Mouse (Mus musculus): ENCODE measurements at regions not wholly inside any gene's neighbourhood (a gene's known extent, or its start where the extent isn't known, plus 50 kb on each side); places are given as distances from the start of the nearest gene placed in this dataset.
A peak's percentile ranks its signal among the peaks of the same experiment; 100 is the strongest.
"Not testable (repeated sequence)": the region's sequence is repeated elsewhere in the genome, so short reads cannot be mapped to it uniquely, and the experiment has no call there.

GRCm38 (mm10) chr3:118140108-118140507 is 271.4 kb upstream of the Snx7 start:
- Histone ChIP-seq H3K4me3 (ENCODE audit: low read depth, low read length) (no peak overlapping the region), H3K9me3 (replicated peaks; ENCODE audit: control insufficient read depth, low read length) (no peaks in the 10 kb centered on the region), H3K27me3 (ENCODE audit: control insufficient read depth, insufficient read depth, low read length) (no peaks in the 10 kb centered on the region), H3K9ac (replicated peaks; ENCODE audit: low read depth, low read length) (no peak overlapping the region), H3K27ac (ENCODE audit: low read depth) (no peak overlapping the region), H3K36me3 (replicated peaks; ENCODE audit: control insufficient read depth, insufficient read depth, low read length) (no peaks in the 10 kb centered on the region), H3K4me2 (ENCODE audit: low read depth, low read length) (no peak overlapping the region), H3K4me1 (ENCODE audit: control insufficient read depth, insufficient read depth) (0 out of 2 replicates have a peak, but pooled peaks cover 3% of the 10 kb centered on the region)
- ATAC-seq (ENCODE audit: insufficient read depth, low read depth): no peak
- no peak for DNase-seq (ENCODE audit: low spot score)
- 76% methylated on average over 2 of the region's 2 CpGs for WGBS
- TF ChIP-seq CTCF (IDR thresholded peaks at IDR 0.05; ENCODE audit: low read depth) (no peak), EP300 (IDR thresholded peaks at IDR 0.05; ENCODE audit: low read depth) (no peak)

DNA sequence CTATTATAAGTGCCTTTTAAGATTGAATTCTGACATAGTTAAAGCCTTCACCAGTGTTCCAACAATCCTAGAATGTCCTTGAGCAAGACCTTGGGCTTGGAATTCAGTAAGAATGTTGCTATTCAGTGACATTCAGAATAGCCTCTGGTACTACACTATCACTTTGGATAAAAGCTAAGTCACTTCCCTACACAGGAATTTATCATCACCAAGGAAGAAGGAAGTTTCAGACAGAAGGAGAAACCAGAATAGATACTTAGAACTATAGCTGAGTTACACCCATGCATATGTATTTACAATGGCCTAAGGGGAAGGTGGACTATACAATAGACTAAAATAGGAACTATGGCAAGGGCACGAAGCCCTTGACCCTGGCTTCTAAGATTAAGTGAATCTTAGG is 259.6 kb upstream of the Snx7 start:
- not testable (repeated sequence) for DNase-seq (ENCODE audit: low spot score); H3K9me3 ChIP-seq (replicated peaks; ENCODE audit: control insufficient read depth, low read length); H3K4me1 ChIP-seq (ENCODE audit: control insufficient read depth, insufficient read depth); H3K27ac ChIP-seq (ENCODE audit: low read depth); H3K36me3 ChIP-seq (replicated peaks; ENCODE audit: control insufficient read depth, insufficient read depth, low read length); H3K4me2 ChIP-seq (ENCODE audit: low read depth, low read length); H3K4me3 ChIP-seq (ENCODE audit: low read depth, low read length); H3K27me3 ChIP-seq (ENCODE audit: control insufficient read depth, insufficient read depth, low read length); H3K9ac ChIP-seq (replicated peaks; ENCODE audit: low read depth, low read length); ATAC-seq (ENCODE audit: insufficient read depth, low read depth)
- WGBS: 78% methylated on average over 1 of the region's 1 CpGs

DNA sequence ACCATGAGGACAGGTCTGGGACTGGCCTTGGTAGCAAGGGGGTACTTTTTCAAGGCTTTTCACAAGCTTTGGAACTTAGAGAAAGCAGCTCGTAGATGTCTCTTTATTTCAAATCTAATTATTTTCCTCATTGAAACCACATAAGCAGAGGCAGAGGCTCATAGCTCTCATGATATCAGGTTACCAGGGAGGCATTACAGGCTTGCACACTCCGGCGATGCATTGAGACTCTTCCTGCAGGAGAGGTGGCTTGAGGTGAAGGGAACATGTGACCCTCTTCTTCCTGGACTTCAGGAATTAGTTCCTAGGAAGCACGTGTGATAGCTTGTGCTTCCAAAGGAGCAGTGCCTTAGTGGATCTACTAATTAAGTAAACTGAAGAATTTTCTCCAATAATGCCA is 233.9 kb upstream of the Snx7 start:
- Histone ChIP-seq H3K4me1 (ENCODE audit: control insufficient read depth, insufficient read depth) (no peaks in the 10 kb centered on the region), H3K9me3 (replicated peaks; ENCODE audit: control insufficient read depth, low read length) (no peaks in the 10 kb centered on the region), H3K4me3 (ENCODE audit: low read depth, low read length) (no peak overlapping the region), H3K4me2 (ENCODE audit: low read depth, low read length) (no peak overlapping the region), H3K9ac (replicated peaks; ENCODE audit: low read depth, low read length) (no peak overlapping the region), H3K27me3 (ENCODE audit: control insufficient read depth, insufficient read depth, low read length) (no peaks in the 10 kb centered on the region), H3K36me3 (replicated peaks; ENCODE audit: control insufficient read depth, insufficient read depth, low read length) (no peaks in the 10 kb centered on the region), H3K27ac (ENCODE audit: low read depth) (no peak overlapping the region)
- ATAC-seq (ENCODE audit: insufficient read depth, low read depth): no peak
- DNase-seq (ENCODE audit: low spot score): no peak
- 70% methylated on average over 4 of the region's 4 CpGs for WGBS
- TF ChIP-seq CTCF (IDR thresholded peaks at IDR 0.05; ENCODE audit: low read depth): no peak
- TF ChIP-seq EP300 (IDR thresholded peaks at IDR 0.05; ENCODE audit: low read depth): no peak

DNA sequence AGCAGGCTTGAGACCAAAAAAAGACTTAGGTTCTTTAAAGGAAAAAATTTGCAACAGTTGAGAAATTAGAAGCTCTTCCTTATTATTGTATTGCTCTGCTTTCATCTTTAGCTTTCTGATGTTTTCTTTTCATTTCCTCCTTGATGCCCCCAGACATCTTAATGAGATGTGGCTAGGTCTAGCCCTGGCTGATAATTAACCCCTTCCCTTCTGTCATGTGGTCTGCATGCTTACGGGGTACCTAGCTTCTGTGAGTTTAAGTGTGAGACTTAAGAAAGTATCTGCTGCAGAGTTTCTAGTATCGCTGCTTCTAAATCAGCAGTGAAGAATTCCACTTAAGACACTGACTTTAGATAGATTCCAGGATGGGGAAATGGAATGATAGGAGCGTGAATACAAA is 215.8 kb upstream of the Snx7 start:
- DNase-seq (ENCODE audit: low spot score) (no peak), ATAC-seq (ENCODE audit: insufficient read depth, low read depth) (no peak)
- H3K9ac ChIP-seq (replicated peaks; ENCODE audit: low read depth, low read length): no peak overlapping the region
- no peaks in the 10 kb centered on the region for H3K36me3 ChIP-seq (replicated peaks; ENCODE audit: control insufficient read depth, insufficient read depth, low read length)
- no peak overlapping the region for H3K4me3 ChIP-seq (ENCODE audit: low read depth, low read length)
- no peaks in the 10 kb centered on the region for H3K4me1 ChIP-seq (ENCODE audit: control insufficient read depth, insufficient read depth)
- no peaks in the 10 kb centered on the region for H3K27me3 ChIP-seq (ENCODE audit: control insufficient read depth, insufficient read depth, low read length)
- H3K27ac ChIP-seq (ENCODE audit: low read depth): no peak overlapping the region
- WGBS: 56% methylated on average over 3 of the region's 3 CpGs
- H3K9me3 ChIP-seq (replicated peaks; ENCODE audit: control insufficient read depth, low read length): no peaks in the 10 kb centered on the region
- no peak overlapping the region for H3K4me2 ChIP-seq (ENCODE audit: low read depth, low read length)
- TF ChIP-seq CTCF (IDR thresholded peaks at IDR 0.05; ENCODE audit: low read depth) (no peak), EP300 (IDR thresholded peaks at IDR 0.05; ENCODE audit: low read depth) (no peak)

- H3K27me3 ChIP-seq (ENCODE audit: control insufficient read depth, insufficient read depth, low read length): no peaks in the 10 kb centered on the region
- no peak overlapping the region for H3K9ac ChIP-seq (replicated peaks; ENCODE audit: low read depth, low read length)
- H3K4me2 ChIP-seq (ENCODE audit: low read depth, low read length): no peak overlapping the region
- ATAC-seq (ENCODE audit: insufficient read depth, low read depth) (no peak), DNase-seq (ENCODE audit: low spot score) (no peak)
- peaks cover 5% of the 10 kb centered on the region; the same call in 1 of the 2 replicates for H3K4me1 ChIP-seq (ENCODE audit: control insufficient read depth, insufficient read depth)
- WGBS: 34% methylated on average over 3 of the region's 3 CpGs
- TF ChIP-seq EP300 (IDR thresholded peaks at IDR 0.05; ENCODE audit: low read depth) (no peak), CTCF (IDR thresholded peaks at IDR 0.05; ENCODE audit: low read depth) (no peak)
- H3K4me3 ChIP-seq (ENCODE audit: low read depth, low read length): no peak overlapping the region
- no peaks in the 10 kb centered on the region for H3K36me3 ChIP-seq (replicated peaks; ENCODE audit: control insufficient read depth, insufficient read depth, low read length)
- H3K27ac ChIP-seq (ENCODE audit: low read depth): no peak overlapping the region
- no peaks in the 10 kb centered on the region for H3K9me3 ChIP-seq (replicated peaks; ENCODE audit: control insufficient read depth, low read length)
These were observed 203.6 kb upstream of the Snx7 start for GRCm38 (mm10) chr3:118072363-118072762.

DNA sequence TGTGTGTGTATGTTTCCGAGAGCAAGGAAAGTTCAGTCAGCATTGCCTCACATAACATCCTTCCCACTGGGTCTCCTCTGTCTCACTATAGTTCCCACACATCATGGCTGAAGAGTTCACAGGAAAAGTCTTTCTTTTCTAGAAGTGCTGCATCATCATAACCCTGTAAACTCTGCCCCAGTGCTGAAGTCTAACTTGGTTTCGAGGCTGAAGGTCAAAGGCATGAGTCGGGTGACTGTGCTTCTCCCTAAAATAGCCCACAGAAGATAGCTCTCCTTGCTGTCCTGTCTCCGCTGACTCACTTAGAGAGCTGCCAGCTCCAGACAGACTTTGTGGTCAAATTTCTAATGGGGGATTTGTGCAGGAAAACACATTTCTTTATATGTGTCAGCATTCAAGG is 201.4 kb upstream of the Snx7 start:
- 22% methylated on average over 4 of the region's 4 CpGs for WGBS
- no peaks in the 10 kb centered on the region for H3K36me3 ChIP-seq (replicated peaks; ENCODE audit: control insufficient read depth, insufficient read depth, low read length)
- ATAC-seq (ENCODE audit: insufficient read depth, low read depth) (peak; percentile 96), DNase-seq (ENCODE audit: low spot score) (peak; percentile 66)
- H3K9me3 ChIP-seq (replicated peaks; ENCODE audit: control insufficient read depth, low read length): no peaks in the 10 kb centered on the region
- no peak for TF ChIP-seq CTCF (IDR thresholded peaks at IDR 0.05; ENCODE audit: low read depth)
- TF ChIP-seq EP300 (IDR thresholded peaks at IDR 0.05; ENCODE audit: low read depth): peak; percentile 56; the same call in 1 of the 2 replicates
- H3K27ac ChIP-seq (ENCODE audit: low read depth): peak overlapping the region; percentile 46; the same call in 1 of the 2 replicates
- no peak overlapping the region for H3K4me3 ChIP-seq (ENCODE audit: low read depth, low read length)
- H3K4me1 ChIP-seq (ENCODE audit: control insufficient read depth, insufficient read depth): peaks cover 5% of the 10 kb centered on the region; the same call in 1 of the 2 replicates
- no peaks in the 10 kb centered on the region for H3K27me3 ChIP-seq (ENCODE audit: control insufficient read depth, insufficient read depth, low read length)
- H3K9ac ChIP-seq (replicated peaks; ENCODE audit: low read depth, low read length): no peak overlapping the region
- no peak overlapping the region for H3K4me2 ChIP-seq (ENCODE audit: low read depth, low read length)
